Mouse (Mus musculus) midbrain, embryonic 16.5 days (tissue): ENCODE results near the gene Rin2. TPM values are rescaled to one million over a fixed set of nuclear protein-coding genes. Genes with fewer than 3 reads are reported as not detected.

Experiments
- ATAC-seq: fragments of 200-750 bp; cut with Nextera tagmentation; 2 replicates; pipeline ENCODE4 v1.8.0; 2017; ENCODE audit warnings: moderate TSS enrichment
- H3K27ac ChIP-seq: fragments of 300-500 bp; sonication (generic); 2 replicates; pipeline ENCODE4 v1.5.1; 2014; ENCODE audit warnings: mild to moderate bottlenecking, low read length, mixed read lengths
- H3K27me3 ChIP-seq: fragments of 300-500 bp; sonication (generic); 2 replicates; pipeline ENCODE4 v1.6.1; 2014; ENCODE audit warnings: low read depth, low read length, mixed read lengths; ENCODE audit not compliant: control insufficient read depth, insufficient read depth
- H3K36me3 ChIP-seq: fragments of 300-500 bp; sonication (generic); 2 replicates; pipeline ENCODE4 v1.6.1; 2014; ENCODE audit warnings: mild to moderate bottlenecking, low read length, moderate library complexity, mixed read lengths; ENCODE audit not compliant: control insufficient read depth, insufficient read depth
- H3K4me1 ChIP-seq: fragments of 300-500 bp; sonication (generic); 2 replicates; pipeline ENCODE4 v1.6.1; 2014; ENCODE audit warnings: mild to moderate bottlenecking, low read length, mixed read lengths; ENCODE audit not compliant: control insufficient read depth, insufficient read depth
- H3K4me2 ChIP-seq: fragments of 300-500 bp; sonication (generic); 2 replicates; pipeline ENCODE4 v1.6.1; 2014; ENCODE audit warnings: mild to moderate bottlenecking, low read length, mixed read lengths
- H3K4me3 ChIP-seq: fragments of 300-500 bp; sonication (generic); 2 replicates; pipeline ENCODE4 v1.5.1; 2014; ENCODE audit warnings: low read depth, mild to moderate bottlenecking, low read length, moderate library complexity, mixed read lengths
- H3K9ac ChIP-seq: fragments of 300-500 bp; sonication (generic); 2 replicates; pipeline ENCODE4 v1.6.1; 2014; ENCODE audit warnings: low read depth, low read length, mixed read lengths
- H3K9me3 ChIP-seq: fragments of 300-500 bp; sonication (generic); replicated peaks from 2 replicates; pipeline ENCODE4 v1.6.1; 2014; ENCODE audit warnings: mild to moderate bottlenecking, low read length, mixed read lengths; ENCODE audit not compliant: control insufficient read depth, poor library complexity, severe bottlenecking
- WGBS: fragments of 180-500 bp; shearing (Covaris S2); extraction: QIAGEN DNeasy Blood & Tissue Kit; methylation state at CpG from one replicate; pipeline ENCODE4 v1.1.7; 2014; 5-methylcytosine and 5-hydroxymethylcytosine counted together
- polyA plus RNA-seq: library from polyadenylated mRNA; unstranded; fragments of >200 nt; fragmentation: Nextera tagmentation; extraction: Ambion mirVana; gene quantifications from 2 replicates; pipeline ENCODE4 v1.2.1, GENCODE M21; 2015

Gene Rin2
- polyA plus RNA-seq, 1 experiment from 2014 or later, result 17.0 TPM

DNA sequence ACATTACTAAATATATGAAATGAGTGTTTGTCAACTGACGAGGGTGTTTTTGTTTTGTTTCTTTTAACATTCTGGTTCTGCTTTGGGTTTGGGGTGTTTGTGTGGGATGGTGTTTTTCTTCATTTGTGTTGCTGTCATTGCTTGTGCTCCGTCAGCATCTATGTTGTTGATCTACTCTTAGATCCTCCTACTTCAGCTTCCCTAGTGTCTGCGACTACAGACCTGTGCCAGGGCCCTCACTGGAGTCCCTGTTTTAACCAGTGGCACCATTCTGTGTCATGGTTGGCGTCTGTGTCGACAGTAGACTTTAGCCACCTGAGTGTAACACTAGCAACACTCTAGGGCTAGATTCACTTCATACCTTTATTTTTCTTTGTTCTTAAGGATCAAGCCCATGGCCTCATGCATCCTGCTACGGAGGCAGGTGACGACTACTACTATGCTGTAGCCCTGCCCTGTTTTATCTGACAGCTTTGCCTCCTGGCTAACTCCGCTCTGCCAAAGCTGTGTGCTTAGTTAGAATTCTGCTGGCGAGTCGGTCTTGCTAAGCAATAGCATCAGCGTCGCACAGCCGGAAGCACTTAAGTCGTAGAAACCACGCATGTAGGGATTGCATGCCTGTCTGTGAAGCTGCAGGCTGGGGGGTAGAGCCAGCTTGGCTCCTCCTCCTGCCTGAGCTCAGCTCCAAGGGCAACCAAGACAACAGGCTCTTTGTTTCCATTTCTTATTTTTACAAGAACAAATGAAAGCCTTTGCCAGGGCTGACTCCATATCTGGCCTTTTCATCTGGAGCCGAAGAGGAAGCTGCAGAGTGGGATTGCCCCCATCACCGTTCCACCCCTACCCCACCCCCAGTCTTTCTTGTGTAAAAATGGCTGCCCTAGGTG, 157.2 kb downstream of the Rin2 start:
- Histone ChIP-seq H3K4me1 (peaks cover 14% of the 10 kb centered on the region), H3K27me3 (no peaks in the 10 kb centered on the region), H3K36me3 (no peaks in the 10 kb centered on the region), H3K4me3 (peak overlapping the region; percentile 7), H3K27ac (peak overlapping the region; percentile 89), H3K9ac (peak overlapping the region; percentile 37; the same call in 1 of the 2 replicates), H3K4me2 (peak overlapping the region; percentile 44), H3K9me3 (no peaks in the 10 kb centered on the region)
- 28% methylated on average over 17 of the region's 17 CpGs for WGBS
- ATAC-seq, result peak; percentile 96

DNA sequence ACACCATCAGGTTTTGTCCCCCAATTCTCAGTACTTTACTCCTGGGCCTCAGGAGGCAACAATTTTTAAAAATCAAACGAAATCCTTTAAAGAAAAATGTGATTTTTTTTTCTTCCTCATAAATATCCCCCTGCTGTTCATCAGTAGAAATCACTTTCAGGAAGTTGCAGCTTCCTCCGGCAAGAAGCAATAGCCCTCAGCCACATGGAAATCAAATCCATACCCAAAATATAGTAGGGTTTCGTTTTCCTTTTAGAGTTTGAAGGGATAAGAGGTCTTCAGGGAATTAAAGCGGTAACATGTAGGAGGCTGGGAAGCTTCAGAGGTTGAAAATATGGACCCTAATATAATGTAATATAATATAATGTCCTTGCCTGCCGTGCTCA, 157.8 kb downstream of the Rin2 start:
- H3K27ac ChIP-seq, result peak overlapping the region; percentile 89
- H3K36me3 ChIP-seq, result no peaks in the 10 kb centered on the region
- peak; percentile 18; the same call in 1 of the 2 replicates for ATAC-seq
- H3K9me3 ChIP-seq, result no peaks in the 10 kb centered on the region
- H3K4me2 ChIP-seq, result peak overlapping the region; percentile 44
- no peak overlapping the region for H3K4me3 ChIP-seq
- H3K9ac ChIP-seq, result peak overlapping the region; percentile 37; the same call in 1 of the 2 replicates
- no peaks in the 10 kb centered on the region for H3K27me3 ChIP-seq
- 54% methylated on average over 5 of the region's 5 CpGs for WGBS
- peaks cover 14% of the 10 kb centered on the region for H3K4me1 ChIP-seq

DNA sequence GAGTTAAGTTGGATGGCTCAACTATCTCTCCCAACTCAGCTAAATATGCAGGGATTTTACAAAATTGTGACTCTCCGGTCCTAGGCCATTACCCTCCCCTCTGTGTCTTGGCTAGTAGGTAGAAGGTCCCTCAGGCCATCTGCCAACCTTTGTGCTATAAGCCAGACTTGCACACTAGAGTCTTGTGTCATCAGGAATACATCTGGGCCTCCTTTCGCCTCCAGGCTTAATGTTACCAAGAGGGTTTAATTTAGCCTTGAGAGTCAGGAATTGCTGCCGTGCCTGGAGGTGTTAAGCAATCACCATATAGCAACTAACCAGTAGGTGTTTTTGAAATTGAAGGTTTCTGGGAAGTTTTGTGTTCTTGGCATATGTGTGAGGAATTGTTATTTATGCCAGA, 158.3 kb downstream of the Rin2 start:
- no peaks in the 10 kb centered on the region for H3K27me3 ChIP-seq
- no peak for ATAC-seq
- WGBS, result 83% methylated on average over 3 of the region's 3 CpGs

DNA sequence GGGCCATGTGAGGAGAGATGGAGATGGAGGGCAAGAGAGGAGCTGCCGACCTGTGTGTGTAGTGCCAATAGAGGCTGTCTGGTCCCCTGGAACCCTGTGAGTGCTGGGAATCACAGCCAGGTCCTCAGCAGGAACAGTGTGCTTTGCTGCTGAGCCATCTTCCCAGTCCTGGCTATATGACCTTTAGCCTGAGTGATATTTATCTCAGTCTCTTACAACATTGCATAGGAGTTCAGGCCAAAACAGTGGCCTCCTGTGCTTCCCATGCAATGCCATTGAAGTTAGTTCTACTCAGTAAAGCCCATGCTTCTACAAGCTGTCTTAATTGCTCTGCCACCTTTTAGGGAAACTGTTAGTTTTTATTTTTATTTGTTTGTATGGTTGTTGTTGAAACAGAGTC, 160.9 kb downstream of the Rin2 start:
- no peaks in the 10 kb centered on the region for H3K9me3 ChIP-seq
- no peak overlapping the region for H3K9ac ChIP-seq
- H3K4me3 ChIP-seq, result no peak overlapping the region
- 87% methylated on average over 1 of the region's 1 CpGs for WGBS
- H3K4me2 ChIP-seq, result no peak overlapping the region
- no peak overlapping the region for H3K27ac ChIP-seq
- no peak for ATAC-seq
- H3K36me3 ChIP-seq, result no peaks in the 10 kb centered on the region
- H3K4me1 ChIP-seq, result peaks cover 22% of the 10 kb centered on the region
- no peaks in the 10 kb centered on the region for H3K27me3 ChIP-seq

More for the DNA sequence above, 158.3 kb downstream of the Rin2 start:
- Histone ChIP-seq H3K4me2 (no peak overlapping the region), H3K4me3 (no peak overlapping the region), H3K9me3 (no peaks in the 10 kb centered on the region), H3K4me1 (peaks cover 14% of the 10 kb centered on the region), H3K36me3 (no peaks in the 10 kb centered on the region), H3K27ac (peak overlapping the region; percentile 89; the same call in 1 of the 2 replicates), H3K9ac (no peak overlapping the region)

DNA sequence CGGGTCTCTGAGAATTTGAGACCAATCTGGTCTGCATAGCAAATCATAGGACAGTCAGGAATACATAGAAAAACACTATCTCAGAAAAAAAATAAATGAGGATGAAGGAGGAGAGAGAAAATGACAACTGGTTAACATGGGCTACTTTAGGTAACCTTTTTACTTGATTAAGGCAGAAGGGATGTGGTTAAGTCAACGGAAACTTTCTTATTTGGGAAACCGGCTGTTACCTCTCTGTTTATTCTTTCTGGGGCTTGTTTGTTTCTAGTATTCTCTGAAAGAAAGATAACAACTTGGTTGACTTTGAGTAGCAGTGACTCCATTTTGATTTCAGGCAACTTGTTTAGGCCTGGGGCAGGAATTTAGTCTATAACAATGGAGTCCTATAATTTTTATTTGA, 163.7 kb downstream of the Rin2 start:
- Histone ChIP-seq H3K9ac (no peak overlapping the region), H3K4me3 (no peak overlapping the region), H3K4me1 (peaks cover 8% of the 10 kb centered on the region), H3K4me2 (no peak overlapping the region), H3K36me3 (no peaks in the 10 kb centered on the region), H3K9me3 (no peaks in the 10 kb centered on the region), H3K27ac (no peak overlapping the region), H3K27me3 (no peaks in the 10 kb centered on the region)
- ATAC-seq, result no peak
- 91% methylated on average over 3 of the region's 3 CpGs for WGBS

DNA sequence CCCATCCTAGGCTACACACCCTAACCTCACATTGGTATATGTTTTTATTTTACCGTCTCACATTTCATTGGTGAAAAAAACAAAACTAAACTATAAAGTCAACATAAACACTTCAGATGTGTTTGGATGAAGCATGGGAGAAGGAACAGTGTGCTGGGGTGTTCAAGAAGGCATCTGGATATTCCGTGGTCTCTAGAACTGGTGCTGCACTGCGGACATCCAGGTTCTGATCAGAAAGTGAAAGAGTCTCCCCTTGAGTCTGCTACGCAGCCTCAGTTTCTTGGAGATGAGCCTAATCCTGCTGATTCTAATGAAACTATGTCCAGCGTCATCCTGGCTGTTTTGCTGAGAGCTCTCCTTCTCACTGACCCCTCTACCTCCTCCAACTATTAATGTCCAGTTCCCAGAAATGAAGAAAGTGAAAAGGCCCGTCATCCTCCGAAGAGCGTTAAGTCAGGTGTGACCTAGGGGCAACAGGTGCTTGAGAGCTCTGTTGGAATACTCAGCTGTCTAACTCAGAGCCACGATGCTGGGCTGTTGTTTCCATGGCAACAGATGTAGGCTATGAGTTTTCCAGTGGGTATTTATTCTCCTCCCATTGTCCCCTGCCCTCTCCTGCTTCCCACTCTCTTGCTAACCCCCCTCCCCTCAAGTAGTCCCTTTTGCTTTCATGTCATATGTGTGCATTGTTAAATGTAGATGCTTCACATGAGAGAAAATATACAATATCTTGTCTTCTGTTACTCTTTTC, 164.7 kb downstream of the Rin2 start:
- peak; percentile 88 for ATAC-seq
- no peak overlapping the region for H3K27ac ChIP-seq
- no peak overlapping the region for H3K9ac ChIP-seq
- H3K9me3 ChIP-seq, result no peaks in the 10 kb centered on the region
- 62% methylated on average over 9 of the region's 9 CpGs for WGBS
- no peak overlapping the region for H3K4me2 ChIP-seq
- H3K36me3 ChIP-seq, result no peaks in the 10 kb centered on the region
- H3K27me3 ChIP-seq, result no peaks in the 10 kb centered on the region
- H3K4me3 ChIP-seq, result no peak overlapping the region
- H3K4me1 ChIP-seq, result peaks cover 8% of the 10 kb centered on the region

DNA sequence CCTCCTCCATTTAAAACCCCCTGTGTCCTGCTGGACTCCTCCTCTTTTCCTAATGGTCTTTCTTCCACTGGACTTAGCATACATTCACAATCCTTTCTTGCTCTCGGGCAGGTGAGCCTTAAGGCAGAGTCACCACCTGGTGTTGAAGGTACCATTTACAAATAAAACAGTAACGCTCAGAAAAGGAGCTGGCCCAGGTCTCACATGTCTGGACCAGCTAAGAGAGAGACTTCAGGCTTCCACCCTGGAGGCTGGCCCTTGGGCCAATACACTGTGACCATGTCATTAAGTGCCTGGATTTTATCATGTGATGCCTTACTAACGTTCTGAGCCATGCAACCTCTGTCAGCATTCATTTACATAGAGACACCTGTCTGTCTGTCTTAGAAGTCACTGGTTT, 165.3 kb downstream of the Rin2 start:
- WGBS, result 68% methylated on average over 3 of the region's 3 CpGs
- H3K4me2 ChIP-seq, result no peak overlapping the region
- peak; percentile 54 for ATAC-seq
- H3K27ac ChIP-seq, result no peak overlapping the region
- H3K4me1 ChIP-seq, result peaks cover 8% of the 10 kb centered on the region
- no peak overlapping the region for H3K9ac ChIP-seq
- no peak overlapping the region for H3K4me3 ChIP-seq
- no peaks in the 10 kb centered on the region for H3K36me3 ChIP-seq
- H3K27me3 ChIP-seq, result no peaks in the 10 kb centered on the region
- H3K9me3 ChIP-seq, result no peaks in the 10 kb centered on the region

DNA sequence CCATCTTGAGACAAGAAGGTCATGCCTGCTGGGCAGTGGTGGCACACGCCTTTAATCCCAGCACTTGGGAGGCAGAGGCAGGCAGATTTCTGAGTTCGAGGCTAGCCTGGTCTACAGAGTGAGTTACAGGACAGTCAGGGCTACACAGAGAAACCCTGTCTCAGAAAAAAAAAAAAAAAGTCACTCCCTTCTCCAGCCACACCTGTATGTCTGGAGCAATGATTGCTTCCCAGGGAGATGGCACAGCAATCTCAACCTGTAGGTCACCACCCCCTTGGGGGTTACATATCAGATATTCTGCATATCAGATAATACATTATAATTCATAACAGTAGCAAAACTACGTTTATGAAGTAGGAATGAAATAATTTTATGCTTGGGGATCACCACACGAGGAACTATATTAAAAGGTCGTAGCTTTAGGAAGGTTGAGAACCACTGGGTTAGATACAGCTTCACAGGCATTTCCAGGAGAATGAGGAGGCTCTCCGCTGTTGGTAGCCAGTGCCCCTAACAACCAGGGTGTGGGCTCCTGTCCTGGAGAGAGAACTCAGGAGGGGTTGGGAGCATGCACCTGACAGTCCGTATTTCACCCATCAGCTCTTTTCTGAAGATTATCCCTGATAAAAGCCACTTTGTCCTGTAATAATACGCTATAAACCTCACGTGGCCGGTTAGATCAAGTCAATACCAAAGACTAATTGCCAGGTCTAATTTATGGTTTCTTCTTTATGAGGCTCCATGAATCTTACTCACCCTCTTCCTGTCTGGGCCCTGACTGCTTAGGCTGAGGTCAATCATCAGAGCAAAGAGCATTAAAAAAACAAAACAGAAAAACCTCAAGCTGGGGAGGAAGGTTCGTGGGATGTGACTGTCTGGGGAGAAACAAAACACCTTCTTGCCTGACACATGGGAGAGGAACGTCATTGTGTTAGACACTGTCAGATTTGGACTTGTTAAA, 166.2 kb downstream of the Rin2 start:
- H3K9me3 ChIP-seq, result no peaks in the 10 kb centered on the region
- no peaks in the 10 kb centered on the region for H3K36me3 ChIP-seq
- peaks cover 8% of the 10 kb centered on the region for H3K4me1 ChIP-seq
- H3K4me2 ChIP-seq, result no peak overlapping the region
- no peak overlapping the region for H3K9ac ChIP-seq
- H3K27ac ChIP-seq, result no peak overlapping the region
- WGBS, result 82% methylated on average over 12 of the region's 12 CpGs
- H3K4me3 ChIP-seq, result no peak overlapping the region
- H3K27me3 ChIP-seq, result no peaks in the 10 kb centered on the region
- ATAC-seq, result no peak
